Mouse (Mus musculus) ES-CJ7 (cell line): Measurements from ENCODE around the gene Cggbp1.

Experiments
- DNase-seq: peaks from one replicate; pipeline ENCODE4 v3.0.0; 2011; ENCODE audit warnings: low read depth, low spot score

Cggbp1 gene

DNA sequence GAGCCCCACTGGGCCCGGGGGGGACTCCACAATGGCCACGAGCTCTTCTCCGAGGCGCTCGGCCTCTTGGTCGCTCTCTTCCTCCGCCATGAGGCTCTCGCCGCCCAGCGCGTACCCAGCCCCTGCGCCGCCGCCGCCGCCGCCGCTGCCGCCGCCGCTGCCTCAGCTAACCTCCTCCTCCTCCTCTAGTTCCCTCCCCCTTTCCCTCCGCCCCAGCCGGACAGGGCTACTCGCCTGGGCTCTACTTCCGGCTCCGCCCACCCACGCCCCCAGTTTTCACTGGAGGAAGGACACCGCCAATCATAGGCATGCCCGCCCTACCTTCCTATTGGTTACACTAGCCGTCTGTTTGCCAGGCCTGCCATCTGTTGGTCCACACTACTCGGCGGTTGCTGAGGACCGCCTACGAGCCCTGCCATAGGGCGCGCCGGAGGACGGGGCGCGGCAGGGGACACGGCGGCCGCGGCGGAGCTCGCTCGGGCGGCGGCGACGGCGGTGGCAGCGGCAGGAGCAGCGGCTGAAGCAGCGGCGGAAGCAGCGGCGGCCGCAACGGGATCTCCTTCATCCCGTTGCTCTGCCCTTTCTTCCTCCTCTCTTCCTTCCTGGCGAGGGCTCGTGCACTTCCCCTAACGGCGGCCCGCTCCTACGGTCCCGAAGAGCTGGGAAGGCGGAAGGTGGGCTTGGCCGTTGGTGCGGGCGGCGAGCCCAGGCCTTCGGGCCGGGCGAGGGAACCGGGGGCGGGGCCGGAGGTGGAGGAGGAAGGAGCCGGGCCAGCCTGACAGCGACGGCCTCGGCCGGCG is at the start of gene Cggbp1, which contains the start of gene Zfp654:
Cggbp1 (plus strand) TSS at position 434 of the 800 bp plus-strand sequence.
Zfp654 (minus strand) TSS at position 90 of the 800 bp plus-strand sequence.
- peak; percentile 99 for DNase-seq

DNA sequence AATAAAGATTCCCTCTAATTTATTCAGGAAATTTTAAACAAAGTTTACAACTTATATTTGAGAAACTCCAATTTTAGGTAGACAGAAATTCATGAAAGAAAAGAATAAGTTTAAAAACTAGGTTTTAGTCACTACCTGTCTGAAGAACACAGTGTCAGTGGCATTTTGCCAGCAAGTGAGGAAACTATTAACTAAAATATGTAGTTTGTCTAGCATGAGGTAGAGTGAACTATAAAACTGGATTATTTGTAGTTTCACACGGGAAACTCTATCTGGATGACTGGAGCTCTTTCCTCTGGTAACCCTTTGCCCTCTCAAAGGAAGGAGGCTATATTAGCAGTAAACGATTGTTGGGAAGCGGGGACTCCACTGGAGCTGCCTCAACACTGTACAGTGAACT is 48.8 kb upstream of the Cggbp1 start:
- no peak for DNase-seq

DNA sequence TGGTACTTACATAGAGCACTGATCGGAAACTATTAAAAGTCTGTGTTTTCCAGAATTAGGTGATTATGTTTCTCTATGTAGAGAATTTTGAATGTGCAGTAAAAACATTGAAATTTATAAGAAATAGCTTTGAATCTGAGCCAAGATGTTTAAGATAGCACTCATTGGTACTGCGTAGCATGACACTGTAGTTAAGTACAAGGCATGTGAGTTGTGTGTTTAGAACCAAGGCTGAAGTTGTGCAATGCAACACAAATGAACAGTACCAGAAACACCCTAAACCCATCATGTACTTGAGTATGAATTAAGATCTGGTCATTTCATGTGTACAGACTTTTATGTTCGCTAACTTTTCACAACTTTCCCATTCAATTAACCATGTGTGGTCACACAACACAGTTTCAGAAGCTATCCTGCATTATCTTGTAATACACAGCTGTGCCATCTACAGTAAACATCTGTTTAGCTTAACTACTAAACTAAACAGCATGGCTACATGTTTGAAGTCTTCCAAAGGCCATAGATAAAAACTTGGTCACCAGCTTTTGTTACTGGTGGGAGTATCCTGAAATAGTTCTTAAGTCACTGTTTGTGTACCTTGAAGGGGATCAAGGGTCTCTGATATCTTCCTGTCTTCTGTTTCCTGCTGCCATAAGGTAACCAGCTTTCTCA is 34.6 kb upstream of the Cggbp1 start:
- no peak for DNase-seq

DNA sequence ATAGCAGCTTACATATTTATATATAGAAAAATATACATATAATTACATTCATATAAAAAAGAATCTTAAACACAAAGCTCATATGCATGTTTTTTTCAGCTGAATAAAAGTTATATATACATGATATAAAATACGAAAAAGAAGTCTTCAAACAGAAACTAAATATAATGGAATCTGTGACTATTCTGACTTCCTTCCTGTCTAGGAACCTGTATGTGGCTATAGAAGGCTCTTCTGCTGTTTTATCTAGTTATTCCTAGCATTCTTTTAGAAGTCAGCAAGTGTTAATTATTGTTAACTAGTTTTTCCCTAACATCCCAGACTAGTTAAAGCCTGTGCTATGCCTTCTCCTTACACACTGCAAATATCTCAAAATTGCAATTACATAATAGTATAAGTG is 27.9 kb upstream of the Cggbp1 start:
- DNase-seq: no peak

DNA sequence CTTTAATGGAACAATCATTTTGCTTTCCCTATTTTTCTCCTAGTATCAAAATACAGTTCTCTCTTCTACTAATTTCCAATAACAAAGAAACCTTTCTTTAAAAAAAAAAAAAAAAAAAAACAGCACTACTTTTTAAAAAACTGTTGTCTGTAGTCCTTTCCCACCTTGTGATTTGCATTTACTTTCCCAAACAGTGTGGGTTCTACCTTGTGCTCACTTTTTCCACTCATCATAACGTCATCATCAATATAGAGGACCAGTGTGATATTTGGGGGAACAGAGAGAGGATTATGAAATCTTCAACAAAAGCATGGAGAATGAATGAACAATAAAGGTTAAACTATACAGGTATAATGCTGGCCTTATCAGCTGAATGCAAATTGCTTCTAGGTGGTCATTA is 27.3 kb upstream of the Cggbp1 start:
- no peak for DNase-seq

DNA sequence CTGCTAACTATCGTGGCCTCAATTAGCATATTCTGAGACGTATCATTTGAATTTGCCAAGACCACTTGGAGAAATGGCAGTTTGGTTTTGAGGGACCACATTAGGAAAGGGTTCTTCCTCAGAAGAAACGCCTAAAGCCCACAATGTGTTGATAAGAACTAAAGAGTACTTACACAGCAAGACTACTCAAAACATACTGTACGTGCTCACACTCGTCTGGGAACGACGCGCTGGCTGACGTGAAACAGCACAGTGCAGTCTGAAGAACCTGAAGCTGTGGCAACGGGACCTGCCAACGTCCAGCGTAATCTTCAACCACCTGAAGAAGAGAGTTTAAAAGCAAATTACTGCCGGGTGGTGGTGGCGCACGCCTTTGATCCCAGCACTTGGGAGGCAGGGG is 21.5 kb upstream of the Cggbp1 start:
- DNase-seq: no peak

DNA sequence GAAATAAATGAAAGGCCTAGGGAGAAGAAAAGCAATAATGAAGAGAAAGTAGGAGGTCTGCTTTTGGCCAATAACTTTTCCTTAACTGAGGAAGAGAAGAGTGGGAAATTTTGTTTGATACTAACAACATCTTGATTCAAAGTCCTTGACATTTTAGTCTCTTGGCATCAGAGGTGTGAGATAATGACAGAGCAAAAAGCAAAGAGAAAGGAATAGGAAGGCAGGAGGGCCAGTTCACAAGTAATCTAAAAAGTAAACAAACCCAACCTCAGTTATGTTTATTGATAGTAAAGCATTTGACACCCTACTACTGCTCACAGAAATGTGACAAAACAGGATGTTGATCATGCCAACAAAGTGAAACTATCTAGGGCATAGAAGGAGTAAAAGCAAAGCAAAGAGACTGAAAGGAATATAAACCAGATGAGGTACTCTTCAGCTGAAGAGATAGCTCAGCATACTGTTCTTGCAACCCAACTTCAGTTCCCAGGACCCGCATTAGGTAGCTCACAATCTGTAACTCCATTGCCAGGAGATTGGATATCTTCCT is 15.7 kb upstream of the Cggbp1 start:
- no peak for DNase-seq

DNA sequence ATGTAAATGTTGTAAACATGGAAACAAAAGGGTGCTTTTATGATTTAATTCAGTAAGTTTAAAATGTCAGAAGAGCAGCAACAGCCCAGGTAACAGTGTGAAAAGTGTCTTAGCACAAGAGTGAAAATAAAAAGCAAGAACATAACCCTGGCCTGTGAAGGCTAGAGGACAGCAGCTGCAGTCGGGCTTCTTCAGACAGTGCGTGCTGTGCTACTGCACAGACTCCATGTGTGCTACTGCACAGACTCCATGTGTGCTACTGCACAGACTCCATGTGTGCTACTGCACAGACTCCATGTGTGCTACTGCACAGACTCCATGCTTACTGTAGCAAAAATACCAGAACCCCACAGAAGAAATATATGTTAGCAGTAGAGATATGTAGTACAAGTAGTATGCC is 15.1 kb upstream of the Cggbp1 start:
- DNase-seq: no peak

DNA sequence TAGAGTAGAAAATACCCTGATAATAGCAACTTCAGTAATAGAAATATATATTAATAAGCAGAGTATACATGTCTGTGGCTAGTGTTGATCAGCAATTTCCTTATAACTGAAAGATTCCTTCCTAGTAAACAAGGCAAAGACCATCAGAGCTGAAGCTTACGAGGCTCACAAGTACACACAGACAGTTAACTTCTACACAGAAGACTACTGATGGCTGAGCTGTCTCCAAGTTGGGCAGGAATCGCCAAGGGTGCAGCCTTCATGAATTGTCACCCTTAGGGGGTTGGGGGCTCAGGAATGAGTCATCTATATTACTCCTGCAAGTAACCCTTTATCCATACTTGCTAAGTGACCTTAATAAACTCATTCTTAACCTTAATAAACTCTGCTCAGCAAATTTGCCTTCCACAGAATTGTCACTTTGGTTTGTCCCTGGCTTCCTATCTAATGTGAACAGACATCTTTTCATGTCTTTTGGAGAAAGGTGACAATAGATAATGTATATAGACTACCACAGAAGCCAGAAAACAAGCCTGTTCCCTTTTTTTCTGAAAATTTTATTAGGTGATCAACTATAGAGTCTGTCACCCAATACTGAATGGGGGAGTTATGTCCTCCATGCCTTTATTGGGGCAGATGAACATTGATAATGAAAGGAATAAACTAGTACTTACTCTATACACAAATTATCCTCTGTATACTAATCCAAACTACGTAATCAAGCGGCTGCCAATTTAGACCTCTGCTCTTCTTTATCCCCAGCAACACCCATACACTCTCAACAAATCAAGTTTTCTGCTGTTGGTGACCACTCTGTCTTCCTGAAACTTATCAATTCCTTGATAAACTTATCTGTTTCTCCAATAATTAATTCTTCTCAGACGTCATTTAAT is 10.1 kb upstream of the Cggbp1 start:
- DNase-seq: no peak

DNA sequence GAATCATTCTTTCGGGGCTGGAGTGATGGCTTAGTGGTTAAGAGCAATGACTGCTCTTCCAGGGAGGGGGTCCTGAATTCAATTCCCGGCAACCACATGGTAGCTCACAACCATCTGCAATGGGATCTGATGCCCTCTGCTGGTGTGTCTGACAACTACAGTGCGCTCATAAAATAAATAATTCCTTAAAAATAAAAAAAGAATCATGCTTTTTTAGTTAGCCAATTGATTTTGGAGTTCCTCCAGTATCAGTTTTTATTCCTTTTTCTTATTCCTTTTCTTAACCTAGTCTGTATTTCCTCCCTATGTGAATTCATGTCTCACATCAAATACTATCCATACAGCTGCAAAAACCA is 9.4 kb upstream of the Cggbp1 start:
- DNase-seq: no peak

DNA sequence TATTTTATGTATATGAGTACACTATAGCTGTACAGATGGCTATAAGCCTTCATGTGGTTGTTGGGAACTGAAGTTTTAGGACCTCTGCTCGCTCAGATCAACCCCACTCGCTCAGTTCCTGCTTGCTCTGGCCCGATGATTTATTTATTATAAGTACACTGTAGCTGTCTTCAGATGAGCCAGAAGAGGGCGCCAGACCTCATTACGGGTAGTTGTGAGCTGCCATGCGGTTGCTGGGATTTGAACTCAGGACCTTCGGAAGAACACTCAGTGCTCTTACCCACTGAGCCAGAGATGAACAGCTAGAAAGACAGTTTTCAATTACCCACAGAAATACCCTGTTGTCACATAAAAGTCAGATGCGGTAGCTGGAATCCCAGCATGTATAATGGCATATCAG is 5.8 kb upstream of the Cggbp1 start:
- DNase-seq: peak; percentile 71

DNA sequence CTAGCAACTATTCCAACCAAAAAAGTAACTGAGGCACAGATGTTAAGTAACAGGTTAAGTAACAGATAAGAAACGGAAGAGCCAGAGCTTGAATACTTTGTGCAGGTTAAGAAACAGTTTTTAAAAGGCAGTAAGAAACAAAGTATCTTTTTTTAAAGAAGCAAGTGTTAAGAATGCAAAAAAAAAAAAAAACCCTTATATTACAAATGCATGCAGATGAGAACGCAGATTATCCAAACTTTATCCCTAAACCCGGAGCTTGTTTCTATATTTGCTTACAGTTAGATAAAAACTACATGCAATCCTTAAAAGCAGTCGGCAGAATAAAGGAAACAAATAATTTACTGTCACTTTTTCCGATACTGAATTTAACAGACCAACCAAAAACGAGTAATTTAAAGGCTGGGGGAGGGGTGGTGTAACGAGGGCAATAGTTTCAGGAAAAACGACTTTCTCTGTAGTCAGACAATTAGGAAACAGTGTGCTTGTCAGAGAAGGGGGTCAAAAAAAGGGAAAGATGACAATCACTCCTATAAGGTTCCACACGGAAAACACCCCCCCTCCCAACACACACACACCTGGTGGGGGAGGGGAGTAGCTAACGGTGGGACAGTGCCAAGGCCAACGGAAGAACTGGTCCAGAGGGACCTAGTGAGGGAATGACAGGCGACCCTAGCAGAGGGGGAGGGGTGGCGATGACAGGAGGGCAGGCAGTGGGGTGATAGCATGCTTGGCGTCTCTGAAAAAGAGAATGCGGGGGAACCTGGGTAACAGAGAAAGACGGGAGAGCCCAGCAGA is 1.3 kb upstream of the Cggbp1 start:
- DNase-seq: peak; percentile 51

DNA sequence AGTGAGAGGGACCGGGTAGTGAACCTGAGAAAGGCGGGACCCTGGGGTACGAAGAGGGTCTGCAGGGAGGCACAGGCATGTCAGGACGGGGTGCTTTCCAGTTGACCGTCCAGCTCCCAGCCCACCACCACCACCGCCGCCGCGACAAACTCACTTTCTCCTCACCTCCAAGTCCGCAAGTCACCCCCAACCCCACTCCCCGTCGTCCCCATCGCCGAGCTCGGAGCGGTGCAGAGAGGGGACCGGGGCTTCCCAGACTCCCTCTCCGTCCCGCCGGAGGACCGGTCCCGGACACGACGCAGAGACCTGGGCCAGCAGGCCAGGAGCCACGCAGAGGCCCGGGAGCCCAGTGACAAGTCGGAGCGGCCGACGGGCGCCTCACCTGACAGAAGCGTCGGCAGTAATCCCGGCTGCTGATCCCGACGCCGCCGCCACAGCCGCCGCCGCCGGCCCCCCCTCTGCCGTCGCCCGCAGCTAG is 672 bp upstream of the Cggbp1 start:
- no peak for DNase-seq

DNA sequence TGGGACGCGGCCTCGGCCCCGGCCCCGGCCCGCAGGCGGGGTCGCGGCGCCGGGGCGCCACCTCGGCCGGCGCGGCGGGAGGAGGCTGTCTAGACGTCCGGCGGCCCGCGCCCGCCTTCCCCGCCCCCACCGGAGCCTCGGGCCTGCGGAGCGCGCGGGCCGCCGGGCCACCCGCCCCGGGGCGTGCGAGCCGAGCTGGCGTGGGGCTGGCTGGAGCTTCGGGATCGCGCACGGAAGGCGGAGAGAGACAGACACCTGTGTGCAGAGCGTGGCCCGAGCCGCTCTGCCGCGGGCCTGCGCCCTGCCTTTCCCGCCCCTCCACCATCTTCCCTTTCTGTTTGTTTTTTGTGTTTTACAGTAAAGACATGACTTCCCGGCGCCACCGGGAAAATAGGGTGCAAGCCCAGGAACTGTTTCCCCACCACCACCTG is 660 bp downstream of the Cggbp1 start:
- DNase-seq: no peak

DNA sequence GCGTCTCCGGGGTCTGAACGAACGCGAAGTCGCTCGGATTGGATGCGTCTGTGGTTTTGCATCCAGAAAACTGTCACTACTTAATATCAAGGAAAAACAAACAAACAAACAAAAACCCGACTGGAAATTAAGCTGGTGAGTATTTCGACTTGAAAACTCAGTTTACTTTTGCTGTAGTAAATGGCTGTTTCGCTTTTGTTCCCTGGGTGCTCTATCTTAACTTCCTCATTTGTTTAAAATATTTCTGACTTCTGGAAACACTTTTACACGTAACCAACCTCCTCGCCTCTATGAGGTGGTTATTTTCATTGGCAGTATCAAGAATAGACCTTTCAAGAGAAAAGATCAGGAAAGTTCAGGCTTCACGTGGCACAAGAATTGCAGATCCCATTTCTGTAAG is 1.1 kb downstream of the Cggbp1 start:
- DNase-seq: no peak

DNA sequence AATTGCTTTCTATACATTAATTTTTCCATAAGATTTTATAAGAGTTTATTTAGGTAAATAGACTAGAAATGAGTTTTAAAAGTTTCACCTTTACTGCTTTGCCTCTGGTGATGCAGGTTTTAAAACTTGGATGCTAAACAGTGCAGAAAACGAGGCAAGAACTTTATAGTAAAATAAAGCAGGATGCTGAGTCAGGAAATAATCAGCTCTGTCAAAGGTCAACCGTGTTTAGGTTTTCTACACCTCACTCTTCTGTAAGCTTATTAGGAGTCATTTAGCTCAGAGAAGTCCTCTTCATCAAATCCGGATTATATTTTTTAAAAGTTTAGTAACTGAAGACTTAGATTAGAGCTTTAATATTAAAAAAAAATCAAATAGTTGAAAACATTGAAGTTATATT is 5.2 kb downstream of the Cggbp1 start:
- no peak for DNase-seq

DNA sequence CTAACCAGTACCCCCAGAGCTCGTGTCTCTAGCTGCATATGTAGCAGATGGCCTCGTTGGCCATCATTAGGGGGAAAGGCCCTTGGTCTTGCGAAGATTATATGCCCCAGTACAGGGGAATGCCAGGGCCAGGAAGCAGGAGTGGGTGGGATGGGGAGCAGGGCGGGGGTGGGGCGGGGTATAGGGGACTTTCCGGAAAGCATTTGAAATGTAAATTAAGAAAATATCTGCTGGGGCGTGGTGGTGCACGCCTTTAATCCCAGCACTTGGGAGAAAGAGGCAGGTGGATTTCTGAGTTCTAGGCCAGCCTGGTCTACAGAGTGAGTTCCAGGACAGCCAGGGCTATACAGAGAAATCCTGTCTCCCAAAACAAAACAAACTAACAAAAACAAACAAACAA is 14.0 kb downstream of the Cggbp1 start:
- peak; percentile 75 for DNase-seq

DNA sequence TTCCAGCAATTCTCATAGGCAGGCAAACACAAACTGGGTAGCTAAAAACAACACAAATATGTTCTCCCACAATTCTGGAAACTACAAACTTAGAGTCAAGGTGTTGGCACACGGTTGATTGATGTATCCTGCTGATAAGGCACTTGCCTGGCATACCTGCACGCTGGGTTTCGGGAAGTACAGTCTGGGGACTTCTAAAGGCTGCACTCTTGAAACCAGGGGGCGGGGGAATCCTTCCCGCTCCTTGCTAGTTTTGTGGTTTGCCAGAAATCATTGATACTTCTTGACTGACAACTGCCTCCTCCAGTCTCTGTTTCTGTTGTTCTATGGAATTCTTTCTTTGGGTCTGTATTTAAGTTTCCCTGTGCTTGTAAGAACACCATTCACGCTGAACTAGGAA is 16.8 kb downstream of the Cggbp1 start:
- DNase-seq: no peak

DNA sequence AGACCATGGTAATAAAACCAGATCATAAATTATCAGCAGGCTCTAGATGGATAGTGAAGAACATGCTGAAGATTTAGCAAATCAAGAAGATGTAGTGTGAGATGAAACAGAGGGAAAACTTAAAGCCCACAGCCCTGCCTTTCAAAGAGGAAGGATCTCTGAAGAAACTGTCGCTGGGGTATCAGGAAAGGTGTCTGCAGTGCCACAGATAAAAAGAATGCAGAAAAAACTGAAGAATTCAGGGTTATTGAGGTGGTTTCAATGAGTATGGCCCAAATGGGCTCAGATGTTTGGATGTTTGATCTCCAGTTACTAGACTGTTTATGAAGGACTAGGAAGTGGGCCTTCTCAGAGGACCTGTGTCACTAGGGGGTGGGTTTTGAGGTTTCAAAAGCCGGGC is 17.8 kb downstream of the Cggbp1 start:
- DNase-seq: no peak

DNA sequence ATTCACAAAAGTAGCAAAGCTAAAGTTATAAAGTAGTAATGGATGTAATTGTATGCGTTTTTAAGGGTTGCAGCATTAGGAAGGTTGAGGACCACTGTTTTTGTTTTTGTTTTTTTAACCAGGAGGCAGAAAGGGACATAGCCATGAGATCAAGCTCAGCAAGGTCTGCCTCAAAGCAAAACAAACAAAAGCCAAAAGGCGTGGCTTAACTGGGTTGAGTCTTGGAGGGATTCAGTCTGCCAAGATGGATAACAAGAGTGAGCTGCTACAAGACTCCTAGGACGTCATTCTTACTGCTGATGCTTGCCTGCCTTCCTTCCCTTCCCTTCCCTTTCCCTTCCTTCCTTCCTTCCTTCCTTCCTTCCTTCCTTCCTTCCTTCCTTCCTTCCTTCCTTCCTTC is 20.5 kb downstream of the Cggbp1 start:
- peak; percentile 57 for DNase-seq

DNA sequence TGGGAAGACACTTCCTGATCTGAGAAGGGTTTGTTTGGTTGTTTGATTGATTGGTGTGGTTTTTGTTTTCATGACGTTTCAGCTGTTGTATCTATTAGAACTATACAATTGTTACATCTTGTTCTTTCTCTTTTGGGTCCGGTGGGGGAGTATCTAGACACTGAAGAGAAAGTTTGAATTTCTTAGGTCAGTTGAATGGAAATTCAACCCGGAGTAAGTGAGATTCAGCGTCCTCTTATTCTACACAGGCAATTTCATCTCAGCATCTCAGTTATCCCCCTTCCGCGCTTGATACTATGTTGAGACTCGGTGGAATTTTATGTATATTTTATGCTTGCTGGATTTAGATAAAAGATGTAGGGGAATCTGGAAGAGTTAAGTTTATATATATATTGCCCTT is 21.0 kb downstream of the Cggbp1 start:
- no peak for DNase-seq
